In genomic region chr2:35451484-35452050, GRCm38 (mm10) we compare ENCODE assay signal across 31 mouse cellular contexts. TPM values are rescaled to one million over a fixed set of nuclear protein-coding genes. Genes with fewer than 3 reads are reported as not detected.
DNase-seq lines count a peak whose midpoint lies in the region; ATAC-seq and TF ChIP-seq lines count a peak whose summit lies in the region.
"Had no signal": no experiment of that assay in that cellular context is flagged by ENCODE, and none has a peak within 500 bp of the region (broad histone marks: within the 10 kb centered on the region; RNA-seq: fewer than 3 reads in every experiment).

No protein-coding gene starts in this region.

- ATAC-seq in midbrain, embryonic 11.5 days (ENCODE audit: low FRiP score) = no peak
- ATAC-seq in midbrain, embryonic 16.5 days = no peak
- 0 out of 2 replicates have a peak, but pooled peaks have one; percentile 7 for ATAC-seq in common myeloid progenitor, adult 5-6 weeks (replicated peaks; ENCODE audit: low read depth, poor library complexity, severe bottlenecking)
- ATAC-seq in liver, embryonic 14.5 days (ENCODE audit: insufficient read depth) = no peak
- peak; percentile 43 for ATAC-seq in monocyte, adult 5-6 weeks (replicated peaks; ENCODE audit: insufficient number of reproducible peaks, low FRiP score, low TSS enrichment, poor library complexity, severe bottlenecking)
- ATAC-seq: intestine, embryonic 15.5 days; midbrain, embryonic 13.5 days; Patski had no signal

- H3K27ac ChIP-seq in midbrain, embryonic 11.5 days (ENCODE audit: low read depth, low read length) = no peak overlapping the region
- no peak overlapping the region for H3K27ac ChIP-seq in midbrain, embryonic 16.5 days (ENCODE audit: low read length)
- 0 out of 2 replicates have a peak overlapping the region, but pooled peaks have one; percentile 11 for H3K27ac ChIP-seq in liver, embryonic 14.5 days
- H3K27ac ChIP-seq: embryonic facial prominence, embryonic 10.5 days; forebrain, embryonic 12.5 days; hindbrain, embryonic 15.5 days; intestine, embryonic 15.5 days; kidney, embryonic 15.5 days; limb, embryonic 13.5 days; lung, embryonic 15.5 days; midbrain, embryonic 13.5 days had no signal

- H3K36me3 ChIP-seq in midbrain, embryonic 11.5 days (ENCODE audit: control insufficient read depth, insufficient read depth, low read length) = no peaks in the 10 kb centered on the region
- H3K36me3 ChIP-seq in midbrain, embryonic 16.5 days (ENCODE audit: control insufficient read depth, insufficient read depth, low read length) = no peaks in the 10 kb centered on the region
- no peaks in the 10 kb centered on the region; the same call in 1 of the 2 replicates for H3K36me3 ChIP-seq in liver, embryonic 14.5 days (replicated peaks; ENCODE audit: control insufficient read depth, insufficient read depth, low read depth)
- H3K36me3 ChIP-seq: embryonic facial prominence, embryonic 10.5 days; forebrain, embryonic 12.5 days; hindbrain, embryonic 15.5 days; intestine, embryonic 15.5 days; kidney, embryonic 15.5 days; limb, embryonic 13.5 days; lung, embryonic 15.5 days; midbrain, embryonic 13.5 days had no signal

- DNase-seq in midbrain, embryonic 11.5 days (ENCODE audit: low spot score, missing footprints) = peak; percentile 68
- no peak for DNase-seq in liver, embryonic 14.5 days (ENCODE audit: low read depth in 3 of 3, low spot score in 3 of 3)
- no peak for DNase-seq in urinary bladder, postnatal 10 days (ENCODE audit: low spot score)
- DNase-seq in layer of hippocampus, postnatal 25 days (ENCODE audit: extremely low spot score in 1 of 2, low spot score in 1 of 2) = no peak
- DNase-seq: adrenal gland, adult 8-10 months; cerebellum, adult 11-12 months; cerebellum, postnatal 25 days; thymus, postnatal 4 days had no signal

- H3K4me3 ChIP-seq in midbrain, embryonic 11.5 days (ENCODE audit: low read depth, low read length) = no peak overlapping the region
- H3K4me3 ChIP-seq in midbrain, embryonic 16.5 days (ENCODE audit: low read depth, low read length) = no peak overlapping the region
- no peak overlapping the region for H3K4me3 ChIP-seq in liver, embryonic 14.5 days (ENCODE audit: insufficient read depth in 1 of 2, low read depth in 2 of 2, low read length in 2 of 2)
- H3K4me3 ChIP-seq: embryonic facial prominence, embryonic 10.5 days; forebrain, embryonic 12.5 days; hindbrain, embryonic 15.5 days; intestine, embryonic 15.5 days; kidney, embryonic 15.5 days; limb, embryonic 13.5 days; lung, embryonic 15.5 days; midbrain, embryonic 13.5 days; myocyte had no signal

- no peak for TF ChIP-seq EP300 in liver, embryonic 14.5 days (IDR thresholded peaks at IDR 0.05; ENCODE audit: low read depth)

- H3K4me1 ChIP-seq in midbrain, embryonic 11.5 days (ENCODE audit: control insufficient read depth, insufficient read depth, low read length) = no peaks in the 10 kb centered on the region
- no peaks in the 10 kb centered on the region for H3K4me1 ChIP-seq in midbrain, embryonic 16.5 days (ENCODE audit: control insufficient read depth, insufficient read depth, low read length)
- H3K4me1 ChIP-seq in liver, embryonic 14.5 days (replicated peaks; ENCODE audit: control insufficient read depth in 2 of 2, insufficient read depth in 2 of 2, low read length in 1 of 2) = peaks cover 38 to 63% of the 10 kb centered on the region in 2 experiments
- H3K4me1 ChIP-seq: hindbrain, embryonic 15.5 days; midbrain, embryonic 13.5 days had no signal

- no peak for TF ChIP-seq CTCF in liver, embryonic 14.5 days (IDR thresholded peaks at IDR 0.05; ENCODE audit: low read depth)

- 86% methylated on average over 5 of the region's 5 CpGs for WGBS in midbrain, embryonic 11.5 days
- 90% methylated on average over 5 of the region's 5 CpGs for WGBS in midbrain, embryonic 16.5 days
- 53% methylated on average over 5 of the region's 5 CpGs for WGBS in liver, embryonic 14.5 days (ENCODE audit: insufficient replicate concordance)

- H3K27me3 ChIP-seq in midbrain, embryonic 11.5 days (ENCODE audit: control insufficient read depth, insufficient read depth, low read length) = no peaks in the 10 kb centered on the region
- H3K27me3 ChIP-seq in midbrain, embryonic 16.5 days (ENCODE audit: control insufficient read depth, insufficient read depth, low read depth, low read length) = no peaks in the 10 kb centered on the region
- no peaks in the 10 kb centered on the region for H3K27me3 ChIP-seq in liver, embryonic 14.5 days (ENCODE audit: control insufficient read depth, insufficient read depth, low read length)
- H3K27me3 ChIP-seq: forebrain, embryonic 12.5 days; hindbrain, embryonic 15.5 days; intestine, embryonic 15.5 days; kidney, embryonic 15.5 days; limb, embryonic 13.5 days; lung, embryonic 15.5 days; midbrain, embryonic 13.5 days; Patski had no signal

- H3K9ac ChIP-seq in midbrain, embryonic 11.5 days (ENCODE audit: low read length) = no peak overlapping the region
- no peak overlapping the region for H3K9ac ChIP-seq in midbrain, embryonic 16.5 days (ENCODE audit: low read depth, low read length)
- H3K9ac ChIP-seq in liver, embryonic 14.5 days (replicated peaks) = no peak overlapping the region; the same call in 1 of the 2 replicates
- H3K9ac ChIP-seq: forebrain, embryonic 12.5 days; hindbrain, embryonic 15.5 days; intestine, embryonic 15.5 days; kidney, embryonic 15.5 days; limb, embryonic 13.5 days; lung, embryonic 15.5 days; midbrain, embryonic 13.5 days had no signal

- H3K4me2 ChIP-seq in midbrain, embryonic 11.5 days = no peak overlapping the region
- H3K4me2 ChIP-seq in midbrain, embryonic 16.5 days (ENCODE audit: low read length) = no peak overlapping the region
- H3K4me2 ChIP-seq in liver, embryonic 14.5 days (ENCODE audit: low read depth) = peak overlapping the region; percentile 46
- H3K4me2 ChIP-seq: forebrain, embryonic 12.5 days; heart, embryonic 11.5 days; hindbrain, embryonic 15.5 days; intestine, embryonic 15.5 days; kidney, embryonic 15.5 days; limb, embryonic 13.5 days; lung, embryonic 15.5 days; midbrain, embryonic 13.5 days had no signal

- H3K9me3 ChIP-seq in midbrain, embryonic 11.5 days (ENCODE audit: control insufficient read depth, low read length) = no peaks in the 10 kb centered on the region
- no peaks in the 10 kb centered on the region for H3K9me3 ChIP-seq in midbrain, embryonic 16.5 days (replicated peaks; ENCODE audit: control insufficient read depth, low read length, poor library complexity, severe bottlenecking)
- no peaks in the 10 kb centered on the region for H3K9me3 ChIP-seq in liver, embryonic 14.5 days (ENCODE audit: control insufficient read depth, low read length)
- H3K9me3 ChIP-seq: embryonic facial prominence, embryonic 10.5 days; forebrain, embryonic 12.5 days; hindbrain, embryonic 15.5 days; intestine, embryonic 15.5 days; kidney, embryonic 15.5 days; limb, embryonic 13.5 days; lung, embryonic 15.5 days; midbrain, embryonic 13.5 days had no signal

RNA-seq across cellular contexts. Expression of gene Ggta1, which starts 11.5 kb away (rescaled TPM):
- 6.3 TPM in 2 replicates for polyA plus RNA-seq in midbrain, embryonic 11.5 days (2014; fragmentation: Nextera tagmentation; extraction: Ambion mirVana)
- polyA plus RNA-seq in midbrain, embryonic 16.5 days (2015; fragmentation: Nextera tagmentation; extraction: Ambion mirVana) = 6.1 and 6.4 TPM in 2 replicates
- 64.2 and 72.5 TPM in 2 replicates for total RNA-seq in common myeloid progenitor, adult 5-6 weeks (2017)
- polyA plus RNA-seq in liver, embryonic 14.5 days (2012; rRNA removed) = 4.4 and 6.3 TPM in 2 replicates
- polyA plus RNA-seq in liver, embryonic 14.5 days (2014; fragmentation: Nextera tagmentation; extraction: Ambion mirVana) = 7.0 and 7.6 TPM in 2 replicates
- total RNA-seq in monocyte, adult 5-6 weeks (2017) = 133 to 163 TPM (median 146 TPM) in 3 replicates
- 1 to 10 TPM; 2.0 to 3.9 TPM for total RNA-seq in layer of hippocampus, postnatal 25 days (2021)

RNA-seq across cellular contexts. Expression of gene 4930402F06Rik, which starts 54.6 kb away (rescaled TPM):
- polyA plus RNA-seq in midbrain, embryonic 11.5 days (2014; fragmentation: Nextera tagmentation; extraction: Ambion mirVana) = not detected in 2 replicates
- not detected in 2 replicates for polyA plus RNA-seq in midbrain, embryonic 16.5 days (2015; fragmentation: Nextera tagmentation; extraction: Ambion mirVana)
- total RNA-seq in common myeloid progenitor, adult 5-6 weeks (2017) = not detected in 2 replicates
- polyA plus RNA-seq in liver, embryonic 14.5 days (2012; rRNA removed) = not detected in 2 replicates
- polyA plus RNA-seq in liver, embryonic 14.5 days (2014; fragmentation: Nextera tagmentation; extraction: Ambion mirVana) = not detected in 2 replicates
- total RNA-seq in monocyte, adult 5-6 weeks (2017) = not detected in 3 replicates
- not detected for total RNA-seq in layer of hippocampus, postnatal 25 days (2021)
- total RNA-seq: adrenal gland, adult 8-10 months; gastrocnemius, adult 8-10 months; heart, postnatal 36 days; layer of hippocampus, postnatal 10 days; left cerebral cortex, postnatal 10 days had no signal
- polyA plus RNA-seq: C2C12; embryonic facial prominence, embryonic 10.5 days; forebrain, embryonic 12.5 days; frontal cortex, adult 2 months; heart, embryonic 11.5 days; hindbrain, embryonic 15.5 days; intestine, embryonic 15.5 days; kidney, embryonic 15.5 days; large intestine, adult 2 months; limb, embryonic 13.5 days; lung, embryonic 15.5 days; midbrain, embryonic 13.5 days; myocyte; neural tube, embryonic 14.5 days; Patski; stomach, embryonic 14.5 days had no signal

Comparison
In these comparisons a context has a peak if more than half of its experiments do, and no peak if none do; other contexts are left out.
1. ATAC-seq: peak in common myeloid progenitor, adult 5-6 weeks (single experiment) and monocyte, adult 5-6 weeks (single experiment); none in midbrain, embryonic 11.5 days (single experiment), midbrain, embryonic 16.5 days (single experiment) and liver, embryonic 14.5 days (single experiment).
2. RNA of gene Ggta1, which starts 11.5 kb away (total RNA-seq): 133 to 163 TPM in monocyte, adult 5-6 weeks and 64.2 to 72.5 TPM in common myeloid progenitor, adult 5-6 weeks; 2.0 to 3.9 TPM in layer of hippocampus, postnatal 25 days; every median in the first group is over 10 times any median in the second.